Mouse (Mus musculus): ENCODE data around the gene Drc7.

The Drc7 gene

DNA sequence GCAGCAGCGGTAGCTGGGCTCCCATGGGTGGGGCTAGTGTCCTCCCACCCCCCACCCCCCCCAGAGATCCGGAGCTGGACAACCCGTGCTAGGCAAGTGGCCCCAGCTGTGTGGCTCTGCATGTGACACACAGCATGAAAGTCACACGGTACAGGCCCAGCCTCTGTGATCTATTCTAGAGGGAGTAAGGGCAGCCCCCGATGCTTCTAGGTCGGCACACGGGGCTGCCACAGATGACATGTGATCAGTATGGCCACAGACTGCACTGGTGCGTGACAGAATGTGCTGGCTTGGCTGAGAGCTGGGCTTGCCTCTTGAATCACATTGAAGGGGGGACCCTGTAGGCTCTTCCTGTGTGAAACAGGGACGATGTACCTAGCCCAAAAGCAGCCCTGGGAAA lies 72.8 kb downstream of the Drc7 start:
- DNase-seq (ENCODE audit: low read depth, low spot score) = no peak

All from R1 (cell line).